Mouse (Mus musculus) lung, postnatal 36 days (tissue): ENCODE results near the gene Tada2a.

Experiments
- DNase-seq: peaks from one replicate; pipeline ENCODE4 v3.0.0; 2022; ENCODE audit warnings: mixed read lengths

The Tada2a gene

GRCm38 (mm10) chr11:84061881-84062280 lies 67.5 kb downstream of the Tada2a start:
- no peak for DNase-seq

DNA sequence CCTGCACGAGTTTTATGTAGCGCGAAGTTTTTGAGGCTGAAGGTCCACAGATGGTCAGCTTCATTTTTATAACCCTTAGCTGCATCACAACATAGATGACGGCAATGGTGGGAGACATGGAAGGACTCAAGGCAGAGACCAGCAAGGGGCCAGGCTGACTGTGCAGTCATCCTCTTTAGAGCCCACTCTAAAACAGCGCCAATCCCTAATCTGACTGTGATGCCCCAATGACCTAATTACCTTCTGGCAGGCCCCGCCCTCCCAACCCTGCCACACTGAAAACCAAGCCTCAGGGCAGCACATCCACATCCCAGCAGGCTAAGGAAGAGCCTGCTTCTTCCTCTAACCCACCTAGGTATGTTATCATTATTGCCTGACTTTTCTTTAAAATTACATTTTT lies 68.8 kb downstream of the Tada2a start:
- no peak for DNase-seq

GRCm38 (mm10) chr11:84059784-84060183 lies 69.6 kb downstream of the Tada2a start:
- no peak for DNase-seq

- DNase-seq = no peak
Measured at GRCm38 (mm10) chr11:84057418-84057817, 72.0 kb downstream of the Tada2a start.

DNA sequence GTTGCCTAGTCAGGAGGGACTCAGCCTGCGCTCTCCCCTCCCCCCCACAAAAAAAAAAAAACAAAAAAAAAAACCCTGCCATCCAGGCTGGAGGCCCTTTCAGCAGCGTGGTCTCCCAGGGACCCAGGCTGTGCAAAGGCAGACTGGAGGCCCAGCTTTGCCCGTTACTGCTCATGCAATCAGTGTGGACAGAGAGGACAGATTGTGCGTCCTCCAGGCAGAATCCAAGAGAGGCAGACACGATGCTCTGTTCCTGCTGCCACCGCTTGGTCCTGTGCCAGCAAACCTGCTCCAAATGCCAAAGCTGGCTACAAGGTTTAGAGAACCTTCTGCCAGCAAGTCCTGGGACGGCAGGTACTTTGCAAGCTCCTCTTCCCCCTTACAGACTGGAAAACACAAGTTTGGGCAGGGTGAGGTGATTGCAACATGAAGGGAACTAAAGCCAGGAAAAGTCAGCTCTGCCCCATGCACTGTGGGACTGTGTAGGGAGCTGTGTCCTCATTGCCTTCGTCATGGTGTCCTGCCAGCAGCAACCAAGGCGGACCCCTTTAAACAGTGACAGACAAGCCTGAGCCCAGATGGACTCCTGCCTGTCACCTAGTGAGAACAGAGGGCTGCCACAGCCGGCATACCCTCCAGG lies 75.8 kb downstream of the Tada2a start:
- DNase-seq = peak; percentile 54

DNA sequence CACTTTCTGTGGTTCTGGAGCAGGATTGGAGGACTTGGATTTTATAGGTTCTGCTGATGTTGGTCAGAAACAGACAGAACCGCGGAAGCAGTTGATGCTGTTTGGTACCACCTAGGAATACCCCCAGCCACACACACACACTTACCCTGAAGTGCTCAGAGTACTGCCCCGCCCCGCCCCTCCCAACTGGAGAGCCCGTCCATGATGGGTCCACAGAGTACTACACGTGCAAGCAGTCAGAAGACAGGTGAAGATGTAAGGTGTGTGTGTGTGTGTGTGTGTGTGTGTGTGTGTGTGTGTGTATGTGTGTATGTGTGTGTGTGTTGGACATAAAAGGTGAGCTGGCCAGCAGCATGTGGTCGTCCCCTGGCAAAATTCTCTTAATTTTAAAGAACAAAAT lies 76.3 kb downstream of the Tada2a start:
- DNase-seq = no peak

DNA sequence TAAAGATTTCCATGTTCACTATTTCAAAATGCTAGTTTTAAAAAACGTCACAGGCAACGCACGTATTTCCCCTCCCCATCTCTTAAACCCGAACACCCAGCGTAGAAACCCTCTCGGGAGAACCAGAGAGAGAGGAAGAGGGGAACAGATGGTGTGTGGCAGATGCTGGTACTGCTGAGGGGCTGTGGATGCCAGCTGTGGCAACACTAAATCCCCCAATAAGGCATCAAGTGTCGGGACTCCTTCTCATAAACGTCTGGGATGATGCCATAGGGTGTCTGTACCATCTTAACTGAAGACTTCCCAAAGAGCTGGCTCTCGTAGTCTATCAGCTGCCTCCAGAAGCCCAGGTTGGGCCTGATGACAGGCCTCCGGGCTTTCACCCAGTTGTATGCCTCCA lies 81.0 kb downstream of the Tada2a start:
- no peak for DNase-seq

DNA sequence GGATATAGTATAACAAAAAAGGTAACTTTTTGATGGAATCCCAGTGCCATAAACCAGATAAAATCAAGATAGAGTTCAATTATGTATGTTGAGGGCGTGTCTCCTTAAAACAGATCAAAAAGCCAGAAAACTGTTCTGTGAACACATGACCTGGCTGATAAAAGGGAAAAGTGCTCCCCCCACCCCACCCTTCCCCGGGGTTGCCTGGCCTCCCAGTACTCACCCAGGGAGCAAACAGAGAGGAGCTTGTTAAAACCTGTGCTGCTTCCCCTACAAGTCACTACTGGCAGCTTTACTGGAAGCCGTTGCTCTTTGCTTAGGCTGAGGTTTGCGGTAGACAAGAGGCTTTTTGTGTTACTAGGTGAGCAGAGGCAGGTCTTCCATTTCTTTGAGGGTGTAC lies 82.1 kb downstream of the Tada2a start:
- DNase-seq = no peak

- no peak for DNase-seq
Measured at GRCm38 (mm10) chr11:84044988-84045387, 84.4 kb downstream of the Tada2a start.

- DNase-seq = peak; percentile 41
Measured at GRCm38 (mm10) chr11:84042808-84043762, 86.3 kb downstream of the Tada2a start.

- DNase-seq = peak; percentile 55
Measured at GRCm38 (mm10) chr11:84040621-84041020, 88.8 kb downstream of the Tada2a start.

DNA sequence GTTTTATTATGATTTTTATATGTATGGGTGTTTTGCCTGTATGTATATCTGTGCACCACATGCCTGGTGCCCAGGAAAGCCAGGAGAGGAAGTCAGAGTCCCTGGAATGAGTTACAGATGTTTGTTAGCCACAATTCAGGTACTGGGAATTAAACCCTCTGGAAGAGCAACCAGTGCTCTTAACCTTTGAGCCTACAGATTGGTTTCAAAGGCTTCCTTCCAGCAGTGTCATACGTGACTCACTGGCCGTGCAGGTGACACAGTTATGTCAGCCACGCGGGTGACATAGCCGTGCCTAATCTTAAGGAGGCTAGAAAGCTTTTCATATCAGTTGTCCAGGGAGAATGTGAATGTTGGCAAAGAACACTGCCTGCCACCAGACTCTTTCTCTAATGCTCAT lies 95.7 kb downstream of the Tada2a start:
- peak; percentile 21 for DNase-seq

- no peak for DNase-seq
Measured at GRCm38 (mm10) chr11:84032559-84032958, 96.8 kb downstream of the Tada2a start.

- DNase-seq = peak; percentile 70
Measured at GRCm38 (mm10) chr11:84031971-84032370, 97.4 kb downstream of the Tada2a start.
